Mouse (Mus musculus) layer of hippocampus, postnatal 25 days (tissue): ENCODE results near the gene Sfta2. TPM values are rescaled to one million over a fixed set of nuclear protein-coding genes. Genes with fewer than 3 reads are reported as not detected.

ENCODE experiments used
- DNase-seq, 2 experiments: peaks; one replicate each; pipeline ENCODE4 v3.0.0; 2022; ENCODE audit warnings: mixed read lengths in 2 of 2, low spot score in 1 of 2; ENCODE audit errors: extremely low spot score in 1 of 2
- total RNA-seq, 2 experiments: library from RNA; stranded (reverse); gene quantifications; 2 replicates each; pipeline ENCODE4 v1.2.3; 2021

Gene Sfta2
- total RNA-seq, 2 experiments from 2014 or later, result not detected

GRCm38 (mm10) chr17:35671846-35672245 lies 70.5 kb downstream of the Sfta2 start:
- no peak for DNase-seq

- no peak for DNase-seq
Observed at GRCm38 (mm10) chr17:35672527-35672926, 71.2 kb downstream of the Sfta2 start.

- peak; percentile 43 to 71 for DNase-seq
Observed at GRCm38 (mm10) chr17:35673416-35674035, 72.2 kb downstream of the Sfta2 start, which contains the start of gene Gtf2h4. Gene Gtf2h4, minus strand, starts transcription at chr17:35673739.

- DNase-seq, result no peak
Observed at GRCm38 (mm10) chr17:35680591-35680990, 79.2 kb downstream of the Sfta2 start.

- DNase-seq, result no peak
Observed at GRCm38 (mm10) chr17:35681986-35682385, 80.6 kb downstream of the Sfta2 start.

- no peak for DNase-seq
Observed at GRCm38 (mm10) chr17:35685061-35685460, 83.7 kb downstream of the Sfta2 start.

- no peak for DNase-seq
Observed at GRCm38 (mm10) chr17:35688347-35689175, 87.2 kb downstream of the Sfta2 start.

GRCm38 (mm10) chr17:35689936-35690645 lies 88.7 kb downstream of the Sfta2 start:
- DNase-seq, result no peak

- no peak for DNase-seq
Observed at GRCm38 (mm10) chr17:35691811-35692210, 90.5 kb downstream of the Sfta2 start.

GRCm38 (mm10) chr17:35692368-35692767 lies 91.0 kb downstream of the Sfta2 start:
- DNase-seq, result no peak

- no peak for DNase-seq
Observed at GRCm38 (mm10) chr17:35693906-35694305, 92.6 kb downstream of the Sfta2 start.

- DNase-seq, result no peak
Observed at GRCm38 (mm10) chr17:35695289-35695688, 93.9 kb downstream of the Sfta2 start.

- DNase-seq, result no peak
Observed at GRCm38 (mm10) chr17:35696691-35697090, 95.3 kb downstream of the Sfta2 start.

GRCm38 (mm10) chr17:35697429-35697758 lies 96.0 kb downstream of the Sfta2 start:
- DNase-seq, result no peak

GRCm38 (mm10) chr17:35697759-35698500 lies 96.6 kb downstream of the Sfta2 start:
- DNase-seq, result peak in 1 of 2 experiments; percentile 31

GRCm38 (mm10) chr17:35698501-35698883 lies 97.1 kb downstream of the Sfta2 start:
- DNase-seq, result no peak

- peak in 1 of 2 experiments; percentile 40 for DNase-seq
Observed at GRCm38 (mm10) chr17:35699919-35700318, 98.6 kb downstream of the Sfta2 start.
